Mouse (Mus musculus): ENCODE data around the gene Susd4. TPM values are rescaled to one million over a fixed set of nuclear protein-coding genes. Genes with fewer than 3 reads are reported as not detected.

The Susd4 gene
- polyA plus RNA-seq, 1 experiment, result 0.93 TPM

DNA sequence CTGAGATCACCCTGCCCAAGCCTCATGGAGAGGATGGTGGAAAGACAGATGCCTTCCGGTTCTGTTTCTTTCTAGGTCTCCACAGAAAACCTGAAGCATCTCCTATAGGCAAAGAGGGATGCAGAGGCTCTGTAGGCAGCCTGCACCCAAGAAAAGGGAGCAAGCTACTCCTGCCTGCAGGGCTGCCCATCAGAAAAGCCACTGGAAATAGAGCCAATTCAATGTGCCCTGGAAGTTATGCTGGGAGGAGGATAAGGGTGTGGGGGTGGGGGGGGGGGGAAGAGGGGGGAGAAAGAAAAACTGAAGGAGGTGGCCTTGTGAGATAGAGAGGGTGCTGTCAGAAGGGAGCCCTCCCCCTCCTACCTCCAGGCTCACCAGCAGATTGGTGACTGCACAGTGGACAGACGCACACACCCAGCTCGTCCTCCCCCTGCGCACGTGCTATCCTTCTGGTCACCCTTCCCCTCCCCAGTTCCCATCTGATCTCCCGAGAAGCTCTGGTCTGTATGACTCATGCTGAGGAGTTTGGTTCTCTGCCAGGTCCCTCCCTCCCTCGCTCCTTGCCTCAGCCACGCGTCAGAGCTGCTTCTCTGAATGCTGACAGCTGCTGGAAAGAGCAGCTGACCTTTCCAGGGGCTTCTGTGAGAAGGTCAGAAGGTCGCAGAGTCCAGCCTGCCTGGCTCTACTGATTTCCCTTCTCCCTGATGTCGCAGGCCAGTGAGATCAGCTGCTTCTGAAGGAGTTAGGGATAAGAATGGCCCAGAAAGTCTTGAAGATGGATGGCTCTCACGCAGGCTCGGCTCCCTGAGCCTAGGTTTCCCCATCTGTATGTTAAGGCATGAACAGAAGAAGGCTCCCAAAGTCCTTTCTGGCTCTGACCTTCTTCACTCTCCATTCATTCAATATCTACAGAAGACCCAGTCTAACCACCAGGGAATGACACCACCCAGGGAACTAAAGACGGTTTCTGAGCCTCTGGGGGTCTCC lies 144.7 kb downstream of the Susd4 start:
- peak; percentile 85 for DNase-seq (ENCODE audit: low read depth, low spot score)
- WGBS, result 17% methylated on average over 14 of the region's 14 CpGs

DNA sequence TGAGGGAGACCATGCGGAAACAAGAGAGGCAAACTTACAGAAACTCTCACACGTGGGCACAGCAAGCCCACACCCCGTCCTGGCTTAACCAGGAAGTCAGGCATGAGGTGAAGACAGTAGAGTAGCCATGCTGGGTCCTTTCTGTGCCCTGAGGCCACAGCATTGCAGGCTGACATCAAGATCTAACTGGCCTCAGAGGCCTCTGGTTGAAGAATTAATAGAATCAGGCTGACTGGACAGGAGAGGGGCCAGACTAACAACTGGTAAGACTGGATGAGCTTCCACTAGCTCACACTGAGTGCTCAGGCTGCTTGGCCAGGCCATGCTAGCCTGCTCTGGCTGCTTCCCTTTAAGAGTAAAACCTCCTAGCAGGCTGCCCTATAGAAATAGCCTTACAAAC lies 145.4 kb downstream of the Susd4 start:
- 55% methylated on average over 3 of the region's 3 CpGs for WGBS
- no peak for DNase-seq (ENCODE audit: low read depth, low spot score)

DNA sequence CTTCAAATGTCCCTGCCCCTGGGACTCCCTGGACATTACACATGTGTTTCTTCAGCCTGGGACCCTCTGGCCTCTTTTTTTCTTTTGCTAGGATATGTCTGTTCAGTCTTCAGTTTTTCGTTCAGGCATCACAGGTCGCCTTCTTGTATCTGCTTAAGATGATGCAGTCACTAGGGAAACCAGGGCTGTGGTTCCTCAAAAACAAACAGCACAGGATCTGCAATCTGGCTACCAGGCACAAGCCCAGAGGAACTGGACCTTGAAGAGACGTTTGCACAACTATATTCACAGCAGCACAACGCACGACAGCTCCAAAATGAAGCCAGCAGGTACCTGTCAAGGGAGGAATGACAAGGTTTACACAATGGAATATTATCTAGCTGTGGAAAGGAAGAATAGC lies 145.9 kb downstream of the Susd4 start:
- 83% methylated on average over 5 of the region's 5 CpGs for WGBS
- DNase-seq (ENCODE audit: low read depth, low spot score), result no peak

DNA sequence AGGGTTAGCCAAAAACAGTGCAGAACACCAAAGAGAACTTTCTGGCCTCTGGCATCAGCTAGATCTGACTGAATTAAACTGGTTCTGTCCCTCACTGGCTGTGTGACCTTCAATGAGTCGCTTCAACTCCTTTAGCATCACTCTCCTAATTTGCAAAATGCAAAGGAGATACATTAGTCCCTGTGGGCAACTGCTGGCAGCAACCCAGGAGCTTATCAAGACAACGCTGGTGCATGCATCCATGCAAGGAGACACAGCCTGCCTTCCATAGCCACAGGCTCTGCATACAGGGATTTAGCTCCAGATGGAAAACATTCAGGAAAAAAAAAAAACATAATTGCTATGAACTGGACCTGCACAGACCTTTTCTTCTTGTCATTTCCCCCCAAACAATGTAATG lies 148.9 kb downstream of the Susd4 start:
- no peak for DNase-seq (ENCODE audit: low read depth, low spot score)

DNA sequence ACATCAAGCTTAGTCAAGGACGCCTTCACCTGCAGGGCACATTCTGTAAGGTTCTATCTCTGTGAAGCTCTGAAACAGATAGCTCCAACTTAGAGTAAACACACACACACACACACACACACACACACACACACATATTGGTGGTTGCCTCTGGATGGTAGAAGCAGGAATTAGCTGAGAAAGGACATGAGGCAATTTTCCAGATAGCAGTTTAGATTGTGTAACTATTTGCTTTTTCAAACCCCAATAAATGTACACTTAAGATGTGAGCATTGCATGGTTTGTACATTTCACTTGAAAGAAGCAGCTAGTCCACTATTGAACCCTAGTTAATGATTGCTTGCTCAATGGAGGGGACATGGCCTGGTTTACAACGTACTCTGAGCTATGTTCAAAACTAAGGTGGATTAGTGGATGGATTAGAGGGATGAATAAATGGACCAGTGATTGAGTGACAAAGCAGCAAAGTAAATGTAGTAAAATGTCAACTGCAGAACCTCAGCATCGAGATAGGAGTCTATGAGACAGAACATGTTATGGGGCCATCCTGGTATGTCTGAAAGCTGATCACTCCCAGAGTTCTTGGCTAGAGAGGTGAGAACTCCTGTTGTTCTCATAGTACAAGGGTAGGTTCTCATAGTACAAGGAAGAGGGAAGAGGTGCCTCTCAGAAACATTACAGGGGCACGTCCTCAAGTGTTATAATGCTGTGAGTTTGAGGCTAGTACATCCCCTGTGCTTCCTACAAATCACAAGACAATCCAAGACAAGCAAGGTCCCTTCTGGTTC lies 150.7 kb downstream of the Susd4 start:
- DNase-seq (ENCODE audit: low read depth, low spot score), result no peak
- 52% methylated on average over 4 of the region's 4 CpGs for WGBS

More for the DNA sequence above, 148.9 kb downstream of the Susd4 start:
- WGBS, result 86% methylated on average over 2 of the region's 2 CpGs

DNA sequence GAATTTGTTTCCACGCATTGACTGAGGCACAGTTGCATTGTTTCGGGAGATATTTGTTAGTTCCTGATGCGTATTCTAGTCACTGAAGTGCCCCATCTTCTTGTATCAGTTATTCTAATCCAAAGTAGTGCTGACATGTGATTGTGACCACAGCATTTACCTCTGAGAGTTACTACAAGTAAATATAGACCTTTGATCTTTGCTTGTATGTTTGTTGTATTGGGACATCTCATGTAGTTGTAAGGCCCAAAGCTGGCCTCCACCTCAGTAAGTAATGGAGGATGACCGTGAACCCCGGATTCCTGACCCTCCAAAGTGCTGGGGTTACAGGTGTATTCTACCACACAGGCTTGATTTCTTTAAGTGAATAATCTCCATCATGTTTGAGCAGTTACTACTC lies 152.5 kb downstream of the Susd4 start:
- no peak for DNase-seq (ENCODE audit: low read depth, low spot score)
- 97% methylated on average over 5 of the region's 5 CpGs for WGBS

DNA sequence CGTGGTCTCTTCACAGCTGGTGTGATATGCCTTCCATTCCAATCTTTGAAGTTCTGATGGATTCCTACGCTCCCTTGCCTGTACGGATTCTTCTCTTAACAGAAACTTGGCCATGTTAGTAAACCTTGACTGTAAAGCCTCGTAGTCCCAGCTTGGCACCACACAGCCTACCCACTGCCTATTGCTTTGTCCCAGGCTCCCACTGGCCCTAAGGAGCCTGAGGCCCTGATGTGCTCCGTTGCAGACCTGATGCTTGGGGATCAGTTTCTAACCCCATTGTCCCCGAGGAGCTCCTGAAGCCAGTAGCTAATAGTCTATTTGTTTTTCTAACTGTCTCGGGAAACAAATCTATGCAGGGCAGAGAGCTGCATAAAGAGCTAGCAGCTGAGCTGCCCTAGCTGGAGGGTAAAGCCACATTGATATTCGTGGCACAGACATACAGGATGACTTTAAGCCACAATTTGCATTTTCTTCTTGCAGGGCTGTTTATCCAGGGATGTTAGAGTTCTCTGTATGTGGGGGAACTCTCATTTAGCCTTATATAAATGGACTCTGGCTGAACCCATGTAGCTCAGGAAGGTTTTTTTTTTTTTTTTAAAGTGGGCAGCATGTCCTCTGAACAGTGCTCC lies 155.2 kb downstream of the Susd4 start:
- WGBS, result 65% methylated on average over 8 of the region's 8 CpGs
- DNase-seq (ENCODE audit: low read depth, low spot score), result no peak

DNA sequence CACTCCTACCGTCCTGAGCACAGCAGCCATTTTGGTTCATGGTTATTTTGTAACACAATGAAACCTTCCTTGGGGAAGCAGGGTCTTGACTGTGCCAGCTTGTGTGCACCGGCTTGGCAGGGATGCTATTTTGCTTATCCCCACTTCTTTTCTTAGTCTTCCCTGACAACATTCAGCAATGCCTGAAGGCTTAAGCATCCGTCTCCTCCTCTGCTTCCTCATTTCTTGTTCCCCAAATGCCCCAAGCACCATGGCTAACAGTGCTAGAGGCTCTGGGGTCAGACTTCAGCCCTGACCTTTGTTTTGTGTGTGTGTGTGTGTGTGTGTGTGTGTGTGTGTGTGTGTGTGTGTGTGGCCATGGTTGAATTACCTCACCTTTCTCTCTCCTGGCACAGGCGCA lies 159.2 kb downstream of the Susd4 start:
- no peak for DNase-seq (ENCODE audit: low read depth, low spot score)
- 68% methylated on average over 4 of the region's 4 CpGs for WGBS

DNA sequence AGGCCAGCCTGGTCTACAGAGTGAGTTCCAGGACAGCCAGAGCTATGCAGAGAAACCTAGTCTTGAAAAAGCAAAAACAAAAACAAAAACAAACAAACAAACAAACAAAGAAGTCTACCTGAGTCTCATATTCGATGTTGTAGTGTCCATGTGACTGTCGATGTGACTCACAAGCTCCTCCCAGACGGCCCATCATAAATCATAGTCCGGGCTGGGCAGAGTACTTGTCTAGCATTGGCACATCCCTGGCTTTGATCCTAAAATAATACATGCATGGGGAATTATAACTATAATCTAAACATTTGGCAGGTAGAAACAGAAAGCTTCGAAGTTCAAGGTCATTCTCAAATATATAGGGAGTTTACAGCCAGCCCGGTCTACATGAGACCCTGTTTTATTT lies 162.8 kb downstream of the Susd4 start:
- no peak for DNase-seq (ENCODE audit: low read depth, low spot score)
- WGBS, result 33% methylated on average over 6 of the region's 6 CpGs

DNA sequence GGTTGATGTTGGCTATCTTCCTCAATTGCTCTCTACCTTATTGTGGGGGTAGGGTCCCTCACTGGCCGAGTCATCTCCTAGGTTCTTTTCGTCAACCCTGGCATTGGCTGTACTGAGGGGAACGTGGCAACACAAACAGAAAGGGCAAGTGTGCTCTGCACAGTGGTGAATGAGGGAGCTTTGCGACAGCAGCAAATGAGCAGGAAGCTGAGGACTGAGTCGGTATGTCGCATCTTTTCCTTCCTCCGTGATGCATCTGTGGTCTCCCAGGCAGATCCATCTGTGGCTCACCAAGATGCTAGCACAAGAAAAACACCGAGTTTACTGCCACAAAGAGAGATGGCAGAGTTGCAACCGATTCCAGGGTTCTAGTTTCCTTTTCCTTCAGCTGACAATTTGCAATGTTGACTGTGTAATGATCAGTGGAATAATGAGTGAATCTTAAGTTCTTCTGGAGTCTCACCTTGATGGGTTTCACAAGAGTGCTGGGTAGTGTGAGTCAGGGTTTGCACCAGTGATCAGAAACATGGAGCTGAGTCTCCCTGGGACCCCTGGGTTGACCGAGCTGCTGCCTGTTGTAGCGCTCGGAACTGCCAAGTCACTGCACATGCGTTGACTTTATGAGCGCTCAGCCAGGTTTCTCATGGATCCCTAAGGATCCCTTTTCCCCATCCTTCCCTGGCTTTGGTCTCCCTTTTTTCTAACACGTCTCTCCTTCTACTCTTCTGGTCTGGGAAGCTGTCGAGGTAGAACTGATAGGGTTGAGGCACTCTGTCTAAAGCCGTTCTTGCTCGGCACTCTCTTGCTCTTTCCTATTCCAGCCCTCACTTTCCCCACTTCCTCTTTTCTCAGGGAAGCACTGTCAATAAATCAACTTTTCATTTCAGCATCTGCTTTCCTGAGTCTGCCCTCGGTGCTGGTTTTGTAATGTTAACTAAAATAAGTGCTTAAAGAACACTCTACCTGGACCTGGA lies 164.5 kb downstream of the Susd4 start:
- no peak for DNase-seq (ENCODE audit: low read depth, low spot score)
- 69% methylated on average over 19 of the region's 19 CpGs for WGBS

DNA sequence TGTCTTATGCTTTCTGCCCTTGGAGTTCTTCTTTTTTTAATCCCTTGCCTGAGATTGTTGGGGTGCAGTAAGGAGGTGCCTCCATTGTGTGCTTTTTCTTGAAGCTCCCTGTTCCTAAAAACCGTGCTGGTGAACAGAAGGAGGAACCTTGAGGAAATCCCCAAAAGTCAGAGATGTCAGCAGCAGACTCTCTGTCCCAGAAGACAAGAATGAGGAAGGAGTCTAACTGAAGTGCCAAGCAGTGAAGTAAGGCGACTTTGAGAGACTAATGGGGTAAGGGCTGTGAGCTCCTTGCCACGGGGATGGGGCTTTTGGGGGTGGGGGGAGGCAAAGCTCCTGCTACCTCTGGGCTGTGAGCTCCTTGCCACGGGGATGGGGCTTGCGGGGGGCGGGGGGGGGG lies 171.8 kb downstream of the Susd4 start:
- 44% methylated on average over 6 of the region's 6 CpGs for WGBS
- no peak for DNase-seq (ENCODE audit: low read depth, low spot score)

DNA sequence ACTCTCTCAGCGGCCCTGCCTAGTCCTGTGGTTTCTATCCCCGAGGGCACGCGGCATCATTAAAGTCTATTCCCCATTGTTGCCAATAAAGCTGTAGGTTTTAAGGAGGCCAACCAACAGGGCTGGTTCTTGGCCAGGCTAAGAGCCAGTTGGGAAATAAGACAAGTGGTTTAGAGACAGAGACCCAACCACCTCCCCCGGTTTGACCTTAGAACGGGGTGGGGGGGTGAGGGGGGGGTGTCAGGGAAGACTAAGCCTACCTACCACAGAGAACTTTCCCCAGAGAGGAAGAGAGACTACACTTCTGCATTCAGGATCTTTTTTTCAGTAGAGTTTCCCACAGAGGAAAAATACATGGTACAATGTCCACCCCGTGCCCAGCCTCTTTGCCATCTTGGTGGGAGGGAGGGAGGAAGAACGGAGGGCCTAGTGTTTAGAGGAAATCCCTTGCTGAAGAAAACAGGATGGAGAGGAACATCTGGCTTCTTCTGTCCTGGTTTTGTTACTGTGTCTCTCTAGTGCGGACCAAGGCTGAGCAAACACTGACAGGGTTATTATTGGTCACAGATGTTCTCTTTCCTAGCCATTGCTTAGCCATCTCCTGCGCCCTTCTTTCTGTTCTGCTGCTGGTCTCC lies 173.9 kb downstream of the Susd4 start:
- 62% methylated on average over 10 of the region's 10 CpGs for WGBS
- DNase-seq (ENCODE audit: low read depth, low spot score), result no peak

DNA sequence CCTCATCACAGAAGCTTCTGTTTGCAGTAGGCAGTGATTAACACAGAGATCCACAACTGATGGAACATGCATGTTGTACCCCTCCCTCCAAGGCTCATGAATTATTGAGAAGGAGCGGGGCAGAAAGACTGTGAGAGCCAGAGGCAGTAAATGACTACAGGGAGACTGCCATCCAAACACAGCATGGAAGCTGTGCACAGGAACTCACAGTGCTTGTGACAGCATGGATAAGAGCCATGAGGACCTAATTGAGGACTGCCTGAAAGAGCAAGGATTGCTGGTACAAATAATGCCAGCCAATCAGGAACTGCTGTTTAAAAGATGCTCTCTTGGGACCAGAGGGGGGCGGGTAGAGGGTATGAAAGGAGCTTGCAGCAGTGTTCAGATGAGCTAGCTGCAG lies 178.3 kb downstream of the Susd4 start:
- WGBS, result 77% methylated on average over 2 of the region's 2 CpGs
- no peak for DNase-seq (ENCODE audit: low read depth, low spot score)

DNA sequence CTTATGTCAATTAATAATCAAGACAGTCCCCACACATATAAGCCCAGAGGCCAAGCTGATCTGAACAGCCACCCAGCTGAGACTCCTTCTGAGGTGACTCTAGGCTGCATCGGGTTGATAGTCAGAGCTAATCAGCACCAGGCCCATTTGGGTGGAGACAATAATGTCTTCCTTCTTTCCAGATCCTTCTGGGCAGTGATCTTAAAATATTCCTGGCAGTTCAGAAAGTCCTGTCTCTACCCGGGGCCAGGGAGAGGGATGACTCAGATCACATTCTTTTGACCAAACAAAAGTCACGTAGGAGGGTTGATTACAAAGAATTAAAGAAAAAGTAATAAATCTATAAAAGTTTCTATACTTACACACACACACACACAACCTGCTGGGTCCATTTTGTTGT lies 180.3 kb downstream of the Susd4 start:
- 49% methylated on average over 3 of the region's 3 CpGs for WGBS
- DNase-seq (ENCODE audit: low read depth, low spot score), result no peak

DNA sequence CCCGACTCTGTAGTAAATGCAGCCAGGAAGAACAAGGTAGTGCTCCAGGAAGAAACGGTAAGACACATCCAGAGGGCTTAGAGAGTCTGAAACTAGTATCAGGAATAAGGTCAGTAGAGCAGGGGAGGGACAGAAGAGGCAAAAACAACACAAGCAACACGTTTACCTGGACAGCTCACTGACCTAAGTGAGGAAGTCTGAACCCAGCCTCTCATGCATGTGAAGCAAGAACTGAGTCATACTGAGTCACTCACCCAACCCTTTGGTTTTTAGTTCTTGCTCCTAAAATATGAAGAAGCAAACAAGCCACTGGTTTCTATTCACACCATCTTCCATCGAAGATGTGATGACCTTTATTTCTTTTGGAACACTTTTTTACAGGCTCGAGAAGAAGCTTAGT lies 181.0 kb downstream of the Susd4 start:
- WGBS, result 49% methylated on average over 5 of the region's 5 CpGs
- no peak for DNase-seq (ENCODE audit: low read depth, low spot score)

DNA sequence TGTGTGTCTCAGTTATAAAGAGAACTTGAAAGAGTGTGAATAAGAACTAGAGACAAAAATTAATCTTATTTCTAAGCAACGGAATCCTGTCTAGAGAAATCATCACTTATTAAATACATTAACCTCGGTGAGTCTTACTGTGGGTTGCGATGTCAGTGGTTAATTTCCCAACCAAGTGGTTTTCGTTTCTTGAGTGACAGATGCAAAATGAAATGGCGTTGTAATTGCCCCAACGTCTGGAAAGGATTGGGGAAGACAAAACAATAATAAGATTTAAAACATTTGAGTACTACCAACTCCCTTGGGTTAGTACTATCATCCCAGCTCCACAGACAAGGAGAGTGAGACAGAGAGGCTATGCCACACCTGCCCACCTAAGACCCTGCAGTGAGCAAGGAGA lies 181.9 kb downstream of the Susd4 start:
- no peak for DNase-seq (ENCODE audit: low read depth, low spot score)
- WGBS, result 80% methylated on average over 6 of the region's 6 CpGs
